Mouse (Mus musculus): ENCODE measurements at regions not wholly inside any gene's neighbourhood (a gene's known extent, or its start where the extent isn't known, plus 50 kb on each side); places are given as distances from the start of the nearest gene placed in this dataset.

GRCm38 (mm10) chr13:102276885-102277284 is 416.5 kb upstream of the Cd180 start:
- no peak for ATAC-seq

- ATAC-seq: no peak
Measured at GRCm38 (mm10) chr13:102280198-102280597, 413.2 kb upstream of the Cd180 start.

- ATAC-seq: no peak
Measured at GRCm38 (mm10) chr13:102294451-102294850, 398.9 kb upstream of the Cd180 start.

GRCm38 (mm10) chr13:102295079-102295478 is 398.3 kb upstream of the Cd180 start:
- ATAC-seq: no peak

GRCm38 (mm10) chr13:102307983-102308382 is 385.4 kb upstream of the Cd180 start:
- no peak for ATAC-seq

GRCm38 (mm10) chr13:102312096-102312495 is 381.3 kb upstream of the Cd180 start:
- no peak for ATAC-seq

GRCm38 (mm10) chr13:102315921-102316692 is 377.3 kb upstream of the Cd180 start:
- ATAC-seq: no peak

- no peak for ATAC-seq
Measured at GRCm38 (mm10) chr13:102318891-102319404, 374.4 kb upstream of the Cd180 start.

GRCm38 (mm10) chr13:102319453-102319852 is 373.9 kb upstream of the Cd180 start:
- ATAC-seq: no peak

- ATAC-seq: no peak
Measured at GRCm38 (mm10) chr13:102323876-102324275, 369.5 kb upstream of the Cd180 start.

- ATAC-seq: no peak
Measured at GRCm38 (mm10) chr13:102326003-102326402, 367.4 kb upstream of the Cd180 start.

GRCm38 (mm10) chr13:102326544-102326943 is 366.8 kb upstream of the Cd180 start:
- ATAC-seq: no peak

- no peak for ATAC-seq
Measured at GRCm38 (mm10) chr13:102333667-102334066, 359.7 kb upstream of the Cd180 start.

GRCm38 (mm10) chr13:102334131-102334534 is 359.2 kb upstream of the Cd180 start:
- ATAC-seq: no peak

- ATAC-seq: no peak
Measured at GRCm38 (mm10) chr13:102343236-102343635, 350.1 kb upstream of the Cd180 start.

GRCm38 (mm10) chr13:102344606-102345269 is 348.6 kb upstream of the Cd180 start:
- ATAC-seq: no peak

- ATAC-seq: no peak
Measured at GRCm38 (mm10) chr13:102349493-102349892, 343.9 kb upstream of the Cd180 start.

- no peak for ATAC-seq
Measured at GRCm38 (mm10) chr13:102352073-102352854, 341.1 kb upstream of the Cd180 start.

GRCm38 (mm10) chr13:102355569-102355968 is 337.8 kb upstream of the Cd180 start:
- no peak for ATAC-seq

- no peak for ATAC-seq
Measured at GRCm38 (mm10) chr13:102372451-102373082, 320.8 kb upstream of the Cd180 start.

- no peak for ATAC-seq
Measured at GRCm38 (mm10) chr13:102380667-102381066, 312.7 kb upstream of the Cd180 start.

GRCm38 (mm10) chr13:102391911-102392310 is 301.4 kb upstream of the Cd180 start:
- no peak for ATAC-seq

All from activated CD4-positive, CD25-positive, alpha-beta regulatory T cell, adult 4 months (primary cell).